Mouse (Mus musculus) lung, postnatal 0 days (tissue): Measurements from ENCODE around the gene Kctd2.
"Not testable (repeated sequence)": the region's sequence is repeated elsewhere in the genome, so short reads cannot be mapped to it uniquely, and the experiment has no call there.

Source experiments
- CTCF ChIP-seq: IDR thresholded peaks from 2 replicates; pipeline ENCODE4 v1.5.1; 2016; ENCODE audit warnings: antibody characterized with exemption, mild to moderate bottlenecking
- EP300 ChIP-seq: IDR thresholded peaks from 2 replicates; pipeline ENCODE4 v1.6.1; 2016; ENCODE audit warnings: antibody characterized with exemption, mild to moderate bottlenecking, control low read depth

DNA sequence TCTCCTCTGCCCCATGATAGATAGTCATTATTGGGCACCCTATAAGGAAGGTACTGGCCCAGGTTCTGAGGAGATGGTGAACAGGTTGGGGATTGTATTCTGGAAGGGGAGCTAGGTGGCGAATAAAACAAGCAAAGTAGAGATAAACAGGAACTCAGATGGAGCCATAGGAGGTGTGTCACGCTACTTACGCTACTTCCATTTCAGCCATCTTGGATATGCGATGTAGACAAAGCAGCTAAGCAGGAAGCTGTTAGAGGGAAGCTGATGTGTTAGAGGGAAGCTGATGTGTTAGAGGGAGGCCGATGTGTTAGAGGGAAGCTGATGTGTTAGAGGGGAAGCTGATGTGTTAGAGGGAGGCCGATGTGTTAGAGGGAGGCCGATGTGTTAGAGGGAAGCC is 57.5 kb downstream of the Kctd2 start:
- not testable (repeated sequence) for TF ChIP-seq CTCF, EP300
